Mouse (Mus musculus): ENCODE results near the gene Grm8. TPM values are rescaled to one million over a fixed set of nuclear protein-coding genes. Genes with fewer than 3 reads are reported as not detected.
"Not testable (repeated sequence)": the region's sequence is repeated elsewhere in the genome, so short reads cannot be mapped to it uniquely, and the experiment has no call there.

The Grm8 gene
- polyA plus RNA-seq, 1 experiment from 2014 or later, result 8.8 TPM

- H3K27me3 ChIP-seq, result no peaks in the 10 kb centered on the region
- WGBS, result 84% methylated on average over 3 of the region's 3 CpGs
- H3K27ac ChIP-seq, result no peak overlapping the region
- ATAC-seq (ENCODE audit: low FRiP score), result no peak
- no peaks in the 10 kb centered on the region for H3K36me3 ChIP-seq
- no peaks in the 10 kb centered on the region for H3K9me3 ChIP-seq
- no peak overlapping the region for H3K9ac ChIP-seq
- H3K4me2 ChIP-seq, result no peak overlapping the region
- no peaks in the 10 kb centered on the region for H3K4me1 ChIP-seq (replicated peaks)
- H3K4me3 ChIP-seq, result no peak overlapping the region
These were observed 206.9 kb downstream of the Grm8 start for GRCm38 (mm10) chr6:27928058-27928457.

- 75% methylated on average over 1 of the region's 1 CpGs for WGBS
- ATAC-seq (ENCODE audit: low FRiP score), result no peak
These were observed 221.7 kb downstream of the Grm8 start for GRCm38 (mm10) chr6:27913281-27913680.

GRCm38 (mm10) chr6:27904358-27904757 is 230.6 kb downstream of the Grm8 start:
- Histone ChIP-seq H3K4me2 (no peak overlapping the region), H3K27ac (no peak overlapping the region), H3K9ac (no peak overlapping the region), H3K4me1 (replicated peaks) (no peaks in the 10 kb centered on the region), H3K36me3 (no peaks in the 10 kb centered on the region), H3K4me3 (no peak overlapping the region), H3K27me3 (no peaks in the 10 kb centered on the region), H3K9me3 (no peaks in the 10 kb centered on the region)
- no peak for ATAC-seq (ENCODE audit: low FRiP score)

More at GRCm38 (mm10) chr6:27913281-27913680, 221.7 kb downstream of the Grm8 start:
- no peaks in the 10 kb centered on the region for H3K27me3 ChIP-seq
- H3K9me3 ChIP-seq, result 0 out of 2 replicates have a peak, but pooled peaks cover 3% of the 10 kb centered on the region
- H3K36me3 ChIP-seq, result no peaks in the 10 kb centered on the region
- H3K9ac ChIP-seq, result no peak overlapping the region
- no peaks in the 10 kb centered on the region for H3K4me1 ChIP-seq (replicated peaks)
- H3K4me3 ChIP-seq, result no peak overlapping the region
- no peak overlapping the region for H3K27ac ChIP-seq
- no peak overlapping the region for H3K4me2 ChIP-seq

GRCm38 (mm10) chr6:27902224-27902623 is 232.8 kb downstream of the Grm8 start:
- H3K27me3 ChIP-seq, result no peaks in the 10 kb centered on the region
- H3K27ac ChIP-seq, result no peak overlapping the region
- ATAC-seq (ENCODE audit: low FRiP score), result no peak
- H3K9ac ChIP-seq, result no peak overlapping the region
- 94% methylated on average over 1 of the region's 1 CpGs for WGBS
- H3K36me3 ChIP-seq, result no peaks in the 10 kb centered on the region
- H3K4me3 ChIP-seq, result no peak overlapping the region
- no peaks in the 10 kb centered on the region for H3K9me3 ChIP-seq
- no peaks in the 10 kb centered on the region for H3K4me1 ChIP-seq (replicated peaks)
- H3K4me2 ChIP-seq, result no peak overlapping the region

- Histone ChIP-seq H3K9ac (no peak overlapping the region), H3K4me2 (no peak overlapping the region), H3K36me3 (no peaks in the 10 kb centered on the region), H3K27me3 (no peaks in the 10 kb centered on the region), H3K27ac (no peak overlapping the region), H3K4me1 (replicated peaks) (no peaks in the 10 kb centered on the region), H3K9me3 (no peaks in the 10 kb centered on the region), H3K4me3 (no peak overlapping the region)
- no peak for ATAC-seq (ENCODE audit: low FRiP score)
- WGBS, result 83% methylated on average over 3 of the region's 3 CpGs
These were observed 233.6 kb downstream of the Grm8 start for GRCm38 (mm10) chr6:27901396-27901795.

GRCm38 (mm10) chr6:27895153-27895552 is 239.8 kb downstream of the Grm8 start:
- H3K4me1 ChIP-seq (replicated peaks), result no peaks in the 10 kb centered on the region
- 95% methylated on average over 1 of the region's 1 CpGs for WGBS
- H3K27ac ChIP-seq, result no peak overlapping the region
- H3K27me3 ChIP-seq, result no peaks in the 10 kb centered on the region
- H3K9ac ChIP-seq, result no peak overlapping the region
- H3K9me3 ChIP-seq, result no peaks in the 10 kb centered on the region
- H3K4me3 ChIP-seq, result no peak overlapping the region
- H3K36me3 ChIP-seq, result no peaks in the 10 kb centered on the region
- ATAC-seq (ENCODE audit: low FRiP score), result no peak
- no peak overlapping the region for H3K4me2 ChIP-seq

- no peaks in the 10 kb centered on the region for H3K4me1 ChIP-seq (replicated peaks)
- 57% methylated on average over 1 of the region's 1 CpGs for WGBS
- H3K4me3 ChIP-seq, result no peak overlapping the region
These were observed 242.1 kb downstream of the Grm8 start for GRCm38 (mm10) chr6:27892886-27893285.

GRCm38 (mm10) chr6:27888391-27888790 is 246.6 kb downstream of the Grm8 start:
- H3K9ac ChIP-seq, result no peak overlapping the region
- no peak overlapping the region for H3K4me3 ChIP-seq
- 95% methylated on average over 2 of the region's 2 CpGs for WGBS
- H3K9me3 ChIP-seq, result no peaks in the 10 kb centered on the region
- H3K27me3 ChIP-seq, result no peaks in the 10 kb centered on the region
- H3K27ac ChIP-seq, result no peak overlapping the region
- no peak overlapping the region for H3K4me2 ChIP-seq
- no peak for ATAC-seq (ENCODE audit: low FRiP score)
- H3K36me3 ChIP-seq, result no peaks in the 10 kb centered on the region
- no peaks in the 10 kb centered on the region for H3K4me1 ChIP-seq (replicated peaks)

More at GRCm38 (mm10) chr6:27892886-27893285, 242.1 kb downstream of the Grm8 start:
- Histone ChIP-seq H3K36me3 (no peaks in the 10 kb centered on the region), H3K27me3 (no peaks in the 10 kb centered on the region), H3K27ac (no peak overlapping the region), H3K9me3 (no peaks in the 10 kb centered on the region), H3K9ac (no peak overlapping the region), H3K4me2 (no peak overlapping the region)
- no peak for ATAC-seq (ENCODE audit: low FRiP score)

GRCm38 (mm10) chr6:27887922-27888321 is 247.1 kb downstream of the Grm8 start:
- no peak overlapping the region for H3K9ac ChIP-seq
- H3K4me2 ChIP-seq, result no peak overlapping the region
- no peaks in the 10 kb centered on the region for H3K36me3 ChIP-seq
- H3K9me3 ChIP-seq, result no peaks in the 10 kb centered on the region
- H3K27me3 ChIP-seq, result no peaks in the 10 kb centered on the region
- no peak for ATAC-seq (ENCODE audit: low FRiP score)
- H3K4me3 ChIP-seq, result no peak overlapping the region
- no peak overlapping the region for H3K27ac ChIP-seq
- H3K4me1 ChIP-seq (replicated peaks), result no peaks in the 10 kb centered on the region
- WGBS, result 94% methylated on average over 1 of the region's 1 CpGs

- Histone ChIP-seq H3K36me3 (no peaks in the 10 kb centered on the region), H3K27me3 (no peaks in the 10 kb centered on the region), H3K4me2 (no peak overlapping the region), H3K9ac (no peak overlapping the region), H3K27ac (no peak overlapping the region), H3K9me3 (no peaks in the 10 kb centered on the region), H3K4me1 (replicated peaks) (no peaks in the 10 kb centered on the region), H3K4me3 (no peak overlapping the region)
- WGBS, result 81% methylated on average over 1 of the region's 1 CpGs
- ATAC-seq (ENCODE audit: low FRiP score), result no peak
These were observed 249.2 kb downstream of the Grm8 start for GRCm38 (mm10) chr6:27885786-27886185.

GRCm38 (mm10) chr6:27849644-27850043 is 285.3 kb downstream of the Grm8 start:
- 38% methylated on average over 1 of the region's 1 CpGs for WGBS
- no peaks in the 10 kb centered on the region for H3K36me3 ChIP-seq
- no peak for ATAC-seq (ENCODE audit: low FRiP score)
- no peak overlapping the region for H3K4me2 ChIP-seq
- H3K4me3 ChIP-seq, result no peak overlapping the region
- no peaks in the 10 kb centered on the region for H3K4me1 ChIP-seq (replicated peaks)
- H3K27ac ChIP-seq, result no peak overlapping the region
- H3K27me3 ChIP-seq, result no peaks in the 10 kb centered on the region
- no peaks in the 10 kb centered on the region for H3K9me3 ChIP-seq
- no peak overlapping the region for H3K9ac ChIP-seq

GRCm38 (mm10) chr6:27836159-27836558 is 298.8 kb downstream of the Grm8 start:
- Histone ChIP-seq H3K9me3 (no peaks in the 10 kb centered on the region), H3K27me3 (no peaks in the 10 kb centered on the region), H3K36me3 (no peaks in the 10 kb centered on the region), H3K4me1 (replicated peaks) (no peaks in the 10 kb centered on the region), H3K4me2 (no peak overlapping the region), H3K9ac (no peak overlapping the region), H3K4me3 (no peak overlapping the region), H3K27ac (no peak overlapping the region)
- no peak for ATAC-seq (ENCODE audit: low FRiP score)
- 86% methylated on average over 1 of the region's 1 CpGs for WGBS

GRCm38 (mm10) chr6:27819735-27820134 is 315.2 kb downstream of the Grm8 start:
- H3K4me1 ChIP-seq (replicated peaks); H3K4me2 ChIP-seq; H3K27ac ChIP-seq; H3K9ac ChIP-seq; H3K36me3 ChIP-seq; H3K4me3 ChIP-seq; H3K27me3 ChIP-seq; H3K9me3 ChIP-seq; ATAC-seq (ENCODE audit: low FRiP score): not testable (repeated sequence)
- WGBS, result 94% methylated on average over 2 of the region's 2 CpGs

GRCm38 (mm10) chr6:27812789-27813188 is 322.2 kb downstream of the Grm8 start:
- Histone ChIP-seq H3K27me3 (no peaks in the 10 kb centered on the region), H3K4me3 (no peak overlapping the region), H3K36me3 (no peaks in the 10 kb centered on the region), H3K27ac (no peak overlapping the region), H3K9me3 (no peaks in the 10 kb centered on the region), H3K4me2 (no peak overlapping the region), H3K9ac (no peak overlapping the region), H3K4me1 (replicated peaks) (no peaks in the 10 kb centered on the region)
- WGBS, result 83% methylated on average over 5 of the region's 5 CpGs
- no peak for ATAC-seq (ENCODE audit: low FRiP score)

All from hindbrain, embryonic 13.5 days (tissue).